Mouse (Mus musculus): Measurements from ENCODE around the gene Wdr95. TPM values are rescaled to one million over a fixed set of nuclear protein-coding genes. Genes with fewer than 3 reads are reported as not detected.

Gene Wdr95
- polyA plus RNA-seq, 1 experiment from 2014 or later: 0.25 TPM

DNA sequence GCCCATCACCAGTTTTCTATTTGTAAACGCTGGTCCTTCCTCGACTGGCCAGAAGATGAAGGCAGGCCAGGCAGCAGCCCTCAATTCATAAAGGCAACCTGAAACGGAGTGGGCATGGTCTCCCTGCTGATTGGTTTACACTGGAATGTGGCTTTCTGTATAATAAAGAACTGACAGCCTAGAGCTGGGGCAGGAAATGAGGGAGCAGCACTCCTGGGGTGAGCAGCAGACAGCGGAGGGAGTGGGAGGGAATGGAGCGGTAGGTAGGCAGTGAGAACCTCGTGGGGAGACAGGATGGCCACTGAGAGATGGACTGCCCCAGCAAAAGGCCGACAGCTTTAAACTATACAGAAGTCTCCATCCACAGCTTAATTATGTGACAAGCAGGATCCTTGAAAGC is 93.7 kb downstream of the Wdr95 start:
- Histone ChIP-seq H3K4me2 (ENCODE audit: low read depth, low read length) (no peak overlapping the region), H3K36me3 (ENCODE audit: control insufficient read depth, insufficient read depth, low read length) (peaks cover 81% of the 10 kb centered on the region), H3K4me3 (ENCODE audit: low read depth, low read length) (no peak overlapping the region), H3K27me3 (ENCODE audit: control insufficient read depth, insufficient read depth, low read length) (no peaks in the 10 kb centered on the region), H3K9ac (replicated peaks; ENCODE audit: low read depth, low read length) (no peak overlapping the region), H3K4me1 (ENCODE audit: control insufficient read depth, insufficient read depth, low read length) (no peaks in the 10 kb centered on the region), H3K9me3 (ENCODE audit: control insufficient read depth, low read length) (no peaks in the 10 kb centered on the region), H3K27ac (ENCODE audit: low read depth, low read length) (no peak overlapping the region)
- ATAC-seq (ENCODE audit: low read depth): no peak
- WGBS: 65% methylated on average over 7 of the region's 7 CpGs

DNA sequence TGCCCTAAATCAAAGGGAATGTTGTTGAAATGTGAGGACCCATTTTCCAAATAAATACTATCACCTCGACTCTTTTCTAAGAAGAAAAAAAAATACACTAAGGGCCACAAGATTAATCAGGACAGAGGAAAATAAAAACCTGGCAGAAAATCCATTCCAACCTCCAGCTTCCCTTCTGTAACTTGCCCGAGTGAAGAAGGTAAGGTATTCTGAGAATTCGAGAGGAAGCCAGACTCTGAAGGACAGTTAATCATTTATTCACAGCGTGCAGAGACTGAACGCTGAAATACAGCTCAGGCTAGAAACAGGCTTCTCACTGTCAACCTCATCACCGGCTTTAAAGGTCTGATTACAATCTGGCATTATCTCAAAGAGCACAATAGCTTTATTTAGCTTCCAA is 94.2 kb downstream of the Wdr95 start:
- H3K9me3 ChIP-seq (ENCODE audit: control insufficient read depth, low read length): no peaks in the 10 kb centered on the region
- H3K9ac ChIP-seq (replicated peaks; ENCODE audit: low read depth, low read length): no peak overlapping the region
- H3K27me3 ChIP-seq (ENCODE audit: control insufficient read depth, insufficient read depth, low read length): no peaks in the 10 kb centered on the region
- H3K4me2 ChIP-seq (ENCODE audit: low read depth, low read length): no peak overlapping the region
- H3K4me1 ChIP-seq (ENCODE audit: control insufficient read depth, insufficient read depth, low read length): no peaks in the 10 kb centered on the region
- no peak overlapping the region for H3K4me3 ChIP-seq (ENCODE audit: low read depth, low read length)
- WGBS: 78% methylated on average over 6 of the region's 6 CpGs
- H3K27ac ChIP-seq (ENCODE audit: low read depth, low read length): no peak overlapping the region
- H3K36me3 ChIP-seq (ENCODE audit: control insufficient read depth, insufficient read depth, low read length): peaks cover 81% of the 10 kb centered on the region
- ATAC-seq (ENCODE audit: low read depth): no peak

DNA sequence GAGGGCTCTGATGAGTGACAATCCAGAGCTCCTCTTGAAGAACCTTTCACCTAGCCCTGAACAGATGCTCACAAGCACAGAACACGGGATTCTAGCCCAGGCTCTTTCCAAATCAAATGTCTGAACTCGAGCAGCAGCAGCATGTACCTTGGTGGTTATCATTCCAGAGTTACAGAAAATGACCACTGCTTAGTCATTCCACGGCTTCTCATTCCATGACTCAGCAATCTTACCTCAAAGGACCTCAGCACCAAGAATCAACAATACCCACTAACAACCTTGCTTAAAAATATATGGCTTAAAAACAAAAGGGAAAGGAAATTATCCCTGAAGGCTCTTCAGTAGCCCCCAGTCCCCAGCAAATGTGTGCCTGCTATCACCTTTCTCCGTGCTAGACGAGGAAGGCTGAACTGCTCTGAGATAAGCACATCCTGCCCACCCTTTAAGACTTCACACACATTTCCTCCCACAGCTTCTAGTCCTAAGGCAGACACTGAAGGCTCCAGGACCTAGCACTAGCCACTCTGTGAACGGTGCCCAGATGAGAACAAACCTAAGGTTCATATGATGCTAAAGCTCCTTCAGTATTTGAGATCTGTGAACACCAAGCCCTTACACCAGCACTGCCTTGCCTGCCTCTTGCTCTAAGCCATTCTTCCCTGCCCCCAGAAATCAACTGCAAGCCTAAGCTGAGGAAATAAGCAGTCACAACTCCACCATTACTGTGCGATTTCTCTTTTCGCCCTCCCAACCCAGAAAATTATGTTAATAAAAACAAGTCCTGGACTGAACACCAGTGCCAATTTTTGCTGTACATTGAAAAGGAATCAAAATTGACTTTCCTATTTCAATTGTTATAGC is 95.6 kb downstream of the Wdr95 start:
- Histone ChIP-seq H3K27ac (ENCODE audit: low read depth, low read length) (no peak overlapping the region), H3K4me1 (ENCODE audit: control insufficient read depth, insufficient read depth, low read length) (no peaks in the 10 kb centered on the region), H3K9me3 (ENCODE audit: control insufficient read depth, low read length) (no peaks in the 10 kb centered on the region), H3K36me3 (ENCODE audit: control insufficient read depth, insufficient read depth, low read length) (peaks cover 76% of the 10 kb centered on the region), H3K4me3 (ENCODE audit: low read depth, low read length) (no peak overlapping the region), H3K9ac (replicated peaks; ENCODE audit: low read depth, low read length) (no peak overlapping the region), H3K4me2 (ENCODE audit: low read depth, low read length) (no peak overlapping the region), H3K27me3 (ENCODE audit: control insufficient read depth, insufficient read depth, low read length) (no peaks in the 10 kb centered on the region)
- WGBS: 91% methylated on average over 8 of the region's 8 CpGs
- ATAC-seq (ENCODE audit: low read depth): no peak

DNA sequence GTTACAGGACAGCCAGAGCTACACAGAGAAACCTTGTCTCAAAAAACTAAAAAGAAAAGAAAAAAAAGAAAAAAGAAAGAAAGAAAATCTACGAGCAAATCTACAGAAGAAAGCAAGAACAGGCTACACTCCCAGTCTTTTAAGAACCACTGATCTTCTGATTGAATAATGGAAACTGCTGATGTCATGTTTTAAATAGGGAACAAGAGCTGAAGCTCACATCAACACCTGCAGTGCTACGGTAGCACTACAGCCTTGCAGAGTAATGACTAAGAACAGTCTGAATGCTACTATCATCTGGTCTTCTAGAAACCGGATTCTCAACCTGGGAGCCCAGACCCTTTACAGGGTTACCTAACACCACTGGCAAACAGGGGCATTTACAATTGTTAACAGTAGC is 97.1 kb downstream of the Wdr95 start:
- H3K9ac ChIP-seq (replicated peaks; ENCODE audit: low read depth, low read length): no peak overlapping the region
- 95% methylated on average over 3 of the region's 3 CpGs for WGBS
- no peaks in the 10 kb centered on the region for H3K27me3 ChIP-seq (ENCODE audit: control insufficient read depth, insufficient read depth, low read length)
- no peaks in the 10 kb centered on the region for H3K9me3 ChIP-seq (ENCODE audit: control insufficient read depth, low read length)
- peaks cover 78% of the 10 kb centered on the region for H3K36me3 ChIP-seq (ENCODE audit: control insufficient read depth, insufficient read depth, low read length)
- no peak overlapping the region for H3K4me2 ChIP-seq (ENCODE audit: low read depth, low read length)
- ATAC-seq (ENCODE audit: low read depth): no peak
- no peak overlapping the region for H3K27ac ChIP-seq (ENCODE audit: low read depth, low read length)
- H3K4me3 ChIP-seq (ENCODE audit: low read depth, low read length): no peak overlapping the region
- no peaks in the 10 kb centered on the region for H3K4me1 ChIP-seq (ENCODE audit: control insufficient read depth, insufficient read depth, low read length)

DNA sequence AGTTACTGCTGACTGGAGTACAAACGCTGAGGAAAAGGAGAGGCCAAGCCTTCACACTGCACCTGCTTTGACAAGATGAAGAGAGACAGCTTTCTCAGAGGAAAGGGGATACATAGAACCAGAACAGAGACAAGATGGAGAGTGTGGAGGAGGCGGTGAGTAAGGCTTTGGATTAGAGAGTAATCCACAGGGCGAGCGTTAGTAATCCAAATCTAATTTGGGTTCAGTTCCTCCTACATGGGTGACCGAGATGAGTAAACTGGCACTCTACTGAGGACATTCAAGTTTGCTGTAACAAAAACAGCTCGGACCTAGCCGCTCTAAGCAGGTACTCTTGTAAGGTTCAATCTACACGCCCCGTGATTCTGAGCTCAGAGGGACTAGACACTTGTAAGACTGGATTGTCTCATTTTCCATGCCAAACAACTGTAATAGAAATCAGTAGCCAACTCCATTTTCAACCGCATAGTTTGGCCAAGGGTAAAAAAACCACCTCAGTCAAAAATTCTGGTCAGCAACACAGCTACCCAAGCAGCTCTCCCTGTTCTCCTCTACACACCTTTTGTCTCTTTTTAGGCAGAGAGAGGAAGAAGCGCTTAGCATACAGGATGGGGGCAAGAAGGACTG is 106.0 kb downstream of the Wdr95 start:
- Histone ChIP-seq H3K9ac (replicated peaks; ENCODE audit: low read depth, low read length) (peak overlapping the region; percentile 56), H3K27ac (ENCODE audit: low read depth, low read length) (no peak overlapping the region), H3K36me3 (ENCODE audit: control insufficient read depth, insufficient read depth, low read length) (peaks cover 28% of the 10 kb centered on the region), H3K4me2 (ENCODE audit: low read depth, low read length) (peak overlapping the region; percentile 58), H3K27me3 (ENCODE audit: control insufficient read depth, insufficient read depth, low read length) (no peaks in the 10 kb centered on the region), H3K4me3 (ENCODE audit: low read depth, low read length) (peak overlapping the region; percentile 54), H3K9me3 (ENCODE audit: control insufficient read depth, low read length) (no peaks in the 10 kb centered on the region), H3K4me1 (ENCODE audit: control insufficient read depth, insufficient read depth, low read length) (peaks cover 19% of the 10 kb centered on the region; the same call in 1 of the 2 replicates)
- WGBS: 81% methylated on average over 11 of the region's 11 CpGs
- no peak for ATAC-seq (ENCODE audit: low read depth)

DNA sequence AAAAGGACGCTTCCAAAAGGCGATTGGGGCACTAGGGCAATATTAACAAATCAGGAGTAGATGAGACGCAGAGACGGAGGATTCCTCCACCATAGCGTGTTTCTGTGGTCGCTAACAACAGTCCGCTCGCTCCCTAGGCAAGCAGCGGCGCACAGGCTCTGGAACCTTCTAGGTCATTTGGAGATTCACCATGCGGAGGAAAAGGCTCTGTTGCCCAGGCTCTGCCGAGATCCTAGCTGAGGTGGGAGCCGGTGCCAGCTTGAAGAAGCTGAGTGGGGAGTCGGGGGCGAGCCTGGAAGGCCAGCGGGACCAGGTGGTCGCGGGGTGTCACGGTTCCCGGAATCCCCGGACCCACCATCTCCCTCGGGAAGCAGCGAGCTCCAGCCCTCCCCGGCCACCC is 107.1 kb downstream of the Wdr95 start:
- H3K4me3 ChIP-seq (ENCODE audit: low read depth, low read length): peak overlapping the region; percentile 54
- peaks cover 18% of the 10 kb centered on the region for H3K36me3 ChIP-seq (ENCODE audit: control insufficient read depth, insufficient read depth, low read length)
- H3K9me3 ChIP-seq (ENCODE audit: control insufficient read depth, low read length): no peaks in the 10 kb centered on the region
- H3K4me1 ChIP-seq (ENCODE audit: control insufficient read depth, insufficient read depth, low read length): peaks cover 19% of the 10 kb centered on the region; the same call in 1 of the 2 replicates
- peak overlapping the region; percentile 58 for H3K4me2 ChIP-seq (ENCODE audit: low read depth, low read length)
- peak overlapping the region; percentile 77 for H3K27ac ChIP-seq (ENCODE audit: low read depth, low read length)
- H3K9ac ChIP-seq (replicated peaks; ENCODE audit: low read depth, low read length): peak overlapping the region; percentile 56
- WGBS: under 1% methylated on average over 24 of the region's 24 CpGs
- H3K27me3 ChIP-seq (ENCODE audit: control insufficient read depth, insufficient read depth, low read length): no peaks in the 10 kb centered on the region
- ATAC-seq (ENCODE audit: low read depth): no peak; the same call in 1 of the 2 replicates

DNA sequence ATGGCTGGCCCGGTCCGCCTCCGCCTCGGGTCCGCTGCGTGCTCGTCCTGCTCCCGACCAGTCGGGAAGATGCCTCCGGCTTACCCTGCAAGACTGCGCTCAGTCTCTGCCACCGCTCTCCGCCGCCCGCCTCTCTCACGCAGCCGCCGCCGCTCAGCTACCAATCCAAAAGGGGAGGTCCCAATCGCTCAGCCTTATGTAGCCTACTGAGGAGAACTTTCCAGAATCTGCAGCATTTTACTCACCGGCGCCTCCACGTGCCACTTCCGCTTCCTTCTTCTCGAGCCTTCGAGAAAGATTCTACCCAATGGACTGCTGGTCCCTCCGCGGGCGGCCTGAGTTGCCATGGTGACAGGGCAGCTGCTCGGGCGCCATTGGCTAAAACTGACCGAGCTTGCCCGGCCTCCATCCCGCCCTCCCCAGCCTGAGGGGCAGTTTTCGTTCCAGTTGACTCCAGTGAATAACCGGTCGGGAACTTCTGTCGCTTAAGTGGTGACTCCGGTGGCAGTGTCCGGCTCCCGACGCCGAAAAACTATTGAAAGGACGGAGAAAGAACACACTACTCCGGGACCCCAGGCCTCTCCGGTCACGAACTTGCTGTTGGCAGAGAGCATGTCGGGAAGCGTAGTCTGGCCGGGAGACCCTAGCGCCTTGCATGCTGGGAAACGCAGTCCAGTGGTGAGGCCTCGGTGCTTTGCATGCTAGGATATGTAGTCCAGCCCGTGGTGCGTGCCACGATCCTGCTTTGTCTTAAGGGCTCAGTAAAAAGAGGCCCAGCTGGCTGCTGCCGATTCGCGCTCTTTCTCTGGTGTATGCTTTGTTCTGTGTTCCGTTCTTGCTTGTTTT is 107.8 kb downstream of the Wdr95 start, which contains the start of gene Hsph1:
Gene Hsph1, minus strand, starts transcription at position 302 of the 846 bp plus-strand sequence.
- H3K4me3 ChIP-seq (ENCODE audit: low read depth, low read length): peak within 1 kb of the TSS; percentile 54
- H3K27ac ChIP-seq (ENCODE audit: low read depth, low read length): peak within 1 kb of the TSS; percentile 77
- peak; percentile 98 for ATAC-seq (ENCODE audit: low read depth)
- peak within 1 kb of the TSS; percentile 56 for H3K9ac ChIP-seq (replicated peaks; ENCODE audit: low read depth, low read length)
- H3K36me3 ChIP-seq (ENCODE audit: control insufficient read depth, insufficient read depth, low read length): peaks cover 11% of the 10 kb centered on the region; the same call in 1 of the 2 replicates
- under 1% methylated on average over 56 of the region's 60 CpGs for WGBS
- H3K4me1 ChIP-seq (ENCODE audit: control insufficient read depth, insufficient read depth, low read length): peaks cover 19% of the 10 kb centered on the region; the same call in 1 of the 2 replicates
- H3K27me3 ChIP-seq (ENCODE audit: control insufficient read depth, insufficient read depth, low read length): no peaks in the 10 kb centered on the region
- H3K9me3 ChIP-seq (ENCODE audit: control insufficient read depth, low read length): no peaks in the 10 kb centered on the region
- peak within 1 kb of the TSS; percentile 58 for H3K4me2 ChIP-seq (ENCODE audit: low read depth, low read length)

DNA sequence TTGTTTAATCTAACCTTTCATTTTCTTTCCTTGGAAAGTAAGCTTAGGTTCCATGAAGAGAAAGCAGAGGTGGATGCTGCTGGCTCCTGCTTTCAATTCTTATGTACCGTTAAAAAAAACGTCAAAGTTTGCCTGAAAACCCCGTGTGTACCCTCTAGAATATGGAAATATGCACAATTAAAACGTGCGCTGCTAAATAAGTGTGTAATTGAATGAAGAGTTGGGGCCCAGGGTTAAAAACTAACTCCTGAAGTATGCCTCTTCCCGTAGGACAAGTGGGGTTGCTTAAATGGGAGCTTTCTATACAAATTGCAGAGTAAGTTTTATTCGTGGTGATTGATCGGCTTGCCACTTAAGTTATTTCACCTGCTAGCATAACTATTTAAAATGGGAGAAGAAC is 108.8 kb downstream of the Wdr95 start:
- Histone ChIP-seq H3K9ac (replicated peaks; ENCODE audit: low read depth, low read length) (peak overlapping the region; percentile 41; the same call in 1 of the 2 replicates), H3K4me3 (ENCODE audit: low read depth, low read length) (peak overlapping the region; percentile 54; the same call in 1 of the 2 replicates), H3K27ac (ENCODE audit: low read depth, low read length) (no peak overlapping the region), H3K4me2 (ENCODE audit: low read depth, low read length) (peak overlapping the region; percentile 37), H3K4me1 (ENCODE audit: control insufficient read depth, insufficient read depth, low read length) (peaks cover 19% of the 10 kb centered on the region; the same call in 1 of the 2 replicates), H3K27me3 (ENCODE audit: control insufficient read depth, insufficient read depth, low read length) (no peaks in the 10 kb centered on the region), H3K9me3 (ENCODE audit: control insufficient read depth, low read length) (no peaks in the 10 kb centered on the region), H3K36me3 (ENCODE audit: control insufficient read depth, insufficient read depth, low read length) (peaks cover 5% of the 10 kb centered on the region; the same call in 1 of the 2 replicates)
- no peak for ATAC-seq (ENCODE audit: low read depth)
- 56% methylated on average over 8 of the region's 8 CpGs for WGBS

Data from neural tube, embryonic 14.5 days (tissue).